Mouse (Mus musculus) hindbrain, embryonic 14.5 days (tissue): ENCODE measurements around the gene Spop. TPM values are rescaled to one million over a fixed set of nuclear protein-coding genes. Genes with fewer than 3 reads are reported as not detected.

Experiments
- ATAC-seq: fragments of 200-750 bp; cut with Nextera tagmentation; 2 replicates; pipeline ENCODE4 v1.8.0; 2017; ENCODE audit warnings: moderate number of reproducible peaks, mild to moderate bottlenecking, moderate TSS enrichment, moderate library complexity; ENCODE audit not compliant: low FRiP score
- DNase-seq: peaks from one replicate; pipeline ENCODE4 v3.0.0-alpha.2; 2015; ENCODE audit warnings: low spot score
- H3K27ac ChIP-seq: fragments of 300-500 bp; sonication (generic); 2 replicates; pipeline ENCODE4 v1.5.1; 2014; ENCODE audit warnings: mild to moderate bottlenecking, moderate library complexity
- H3K27me3 ChIP-seq: fragments of 300-500 bp; sonication (generic); 2 replicates; pipeline ENCODE4 v1.6.1; 2014; ENCODE audit warnings: mild to moderate bottlenecking, low read length, mixed read lengths; ENCODE audit not compliant: control insufficient read depth, insufficient read depth
- H3K36me3 ChIP-seq: fragments of 300-500 bp; sonication (generic); replicated peaks from 2 replicates; pipeline ENCODE4 v1.6.1; 2014; ENCODE audit not compliant: control insufficient read depth, insufficient read depth
- H3K4me1 ChIP-seq: fragments of 300-500 bp; sonication (generic); replicated peaks from 2 replicates; pipeline ENCODE4 v1.6.1; 2014; ENCODE audit warnings: antibody characterized with exemption, low read length, mixed read lengths; ENCODE audit not compliant: control insufficient read depth, insufficient read depth
- H3K4me2 ChIP-seq: fragments of 300-500 bp; sonication (generic); replicated peaks from 2 replicates; pipeline ENCODE4 v1.6.1; 2014; ENCODE audit warnings: mild to moderate bottlenecking, moderate library complexity
- H3K4me3 ChIP-seq: fragments of 300-500 bp; sonication (generic); replicated peaks from 2 replicates; pipeline ENCODE4 v1.5.1; 2014; ENCODE audit warnings: mild to moderate bottlenecking, low read length
- H3K9ac ChIP-seq: fragments of 300-500 bp; sonication (generic); 2 replicates; pipeline ENCODE4 v1.6.1; 2014
- H3K9me3 ChIP-seq: fragments of 300-500 bp; sonication (generic); 2 replicates; pipeline ENCODE4 v1.6.1; 2016; ENCODE audit warnings: low read length; ENCODE audit not compliant: control insufficient read depth
- WGBS: fragments of 180-500 bp; shearing (Covaris S2); extraction: QIAGEN DNeasy Blood & Tissue Kit; methylation state at CpG from one replicate; pipeline ENCODE4 v1.1.7; 2014; 5-methylcytosine and 5-hydroxymethylcytosine counted together
- polyA plus RNA-seq: library from polyadenylated mRNA; unstranded; fragments of >200 nt; fragmentation: Nextera tagmentation; extraction: Ambion mirVana; gene quantifications from 2 replicates; pipeline ENCODE4 v1.2.1, GENCODE M21; 2014

Spop gene
- polyA plus RNA-seq, 1 experiment from 2014 or later, result 160 TPM

DNA sequence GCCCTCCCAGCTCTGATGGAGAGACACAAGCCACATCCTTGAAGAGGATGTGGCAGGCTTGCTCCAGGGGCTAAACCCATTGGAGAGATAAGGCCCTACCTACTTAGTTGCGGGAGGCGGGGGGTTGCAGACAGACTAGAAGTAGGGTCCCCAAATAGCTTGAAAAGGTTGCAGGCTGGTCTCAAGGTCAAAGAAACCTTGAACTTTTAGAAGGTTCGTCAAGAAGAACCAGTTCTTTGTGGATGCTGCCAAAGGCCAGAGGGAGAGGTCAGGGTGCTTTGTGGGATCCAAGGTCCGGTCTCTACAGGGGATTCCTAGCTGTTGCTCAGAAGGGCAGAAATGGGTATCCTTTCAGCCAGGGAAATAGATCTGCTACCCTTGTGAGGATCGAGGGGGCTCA is 93.9 kb downstream of the Spop start:
- H3K4me1 ChIP-seq, result no peaks in the 10 kb centered on the region
- no peaks in the 10 kb centered on the region for H3K36me3 ChIP-seq
- no peak overlapping the region for H3K9ac ChIP-seq
- H3K9me3 ChIP-seq, result no peaks in the 10 kb centered on the region
- ATAC-seq (no peak), DNase-seq (no peak)
- H3K4me2 ChIP-seq, result no peak overlapping the region
- 74% methylated on average over 5 of the region's 5 CpGs for WGBS
- peaks cover 8% of the 10 kb centered on the region for H3K27me3 ChIP-seq
- H3K27ac ChIP-seq, result no peak overlapping the region
- no peak overlapping the region for H3K4me3 ChIP-seq

DNA sequence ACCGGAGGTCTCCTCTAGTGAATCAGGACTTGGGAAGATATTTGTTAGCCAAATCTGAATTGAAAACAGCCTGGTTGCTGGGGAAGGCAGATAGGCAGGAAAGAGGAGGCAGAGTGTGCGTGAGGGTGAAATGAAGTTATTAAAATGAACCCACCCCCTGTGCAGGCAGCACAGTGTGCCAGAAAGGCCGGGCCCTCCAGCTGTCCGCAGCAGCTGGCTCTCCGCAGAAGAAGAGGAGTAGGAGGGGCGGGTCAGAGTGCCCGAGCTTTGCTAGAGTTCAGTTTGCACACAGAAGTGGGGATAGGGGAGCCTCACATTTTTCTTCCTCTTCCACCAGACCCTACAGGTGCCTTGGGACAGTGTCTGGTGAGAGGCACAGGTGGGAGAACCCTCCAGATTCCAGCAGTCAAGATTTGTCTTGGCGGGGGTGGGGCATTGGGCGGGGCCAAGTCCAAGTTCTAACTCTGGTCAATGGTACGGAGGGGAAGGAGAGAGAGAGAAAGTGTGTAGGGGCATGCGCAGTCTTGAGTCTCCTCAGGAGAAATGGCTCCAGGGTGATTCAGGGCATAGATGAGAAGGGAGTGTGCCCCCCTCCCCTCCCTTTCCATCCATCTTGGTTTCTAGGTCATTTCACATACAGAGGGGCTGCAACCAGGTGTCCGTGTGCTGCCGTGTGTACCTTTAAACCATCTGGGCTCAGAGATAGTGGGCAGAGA is 94.5 kb downstream of the Spop start:
- no peak for ATAC-seq
- peaks cover 14% of the 10 kb centered on the region for H3K27me3 ChIP-seq
- H3K4me3 ChIP-seq, result no peak overlapping the region
- no peak overlapping the region for H3K27ac ChIP-seq
- no peaks in the 10 kb centered on the region for H3K36me3 ChIP-seq
- H3K9ac ChIP-seq, result no peak overlapping the region
- H3K4me2 ChIP-seq, result no peak overlapping the region
- WGBS, result 59% methylated on average over 13 of the region's 13 CpGs
- no peaks in the 10 kb centered on the region for H3K4me1 ChIP-seq
- no peaks in the 10 kb centered on the region for H3K9me3 ChIP-seq
- DNase-seq, result no peak

DNA sequence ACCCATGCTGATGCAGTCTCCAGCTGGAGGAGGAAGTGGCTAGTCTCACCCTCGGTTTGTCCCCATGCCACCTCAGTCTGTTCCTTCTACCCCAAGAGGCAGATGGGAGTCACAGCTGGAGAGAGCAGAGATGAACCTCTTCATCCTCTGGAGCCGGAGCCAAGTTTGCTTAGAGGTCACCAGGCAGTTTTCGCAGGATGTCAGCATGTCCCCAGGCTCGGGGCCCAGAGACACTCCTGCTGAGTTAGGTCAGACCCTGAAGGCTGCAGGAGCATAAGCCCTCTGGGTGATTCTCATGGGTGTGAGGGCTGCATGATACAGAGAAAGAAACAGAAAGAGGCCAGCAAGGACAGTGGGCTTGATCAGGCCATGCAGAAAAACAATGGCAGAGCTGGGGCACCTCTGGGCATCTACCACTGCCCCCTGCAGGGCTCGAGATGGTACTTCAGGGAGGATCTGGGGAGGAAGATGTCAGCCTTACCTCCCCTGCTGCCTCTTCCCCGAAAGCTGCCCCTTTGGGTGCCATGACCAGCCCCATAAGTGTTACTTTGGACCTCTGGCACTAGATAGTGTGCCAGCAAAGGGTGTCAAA is 95.3 kb downstream of the Spop start:
- 70% methylated on average over 6 of the region's 6 CpGs for WGBS
- no peak overlapping the region for H3K27ac ChIP-seq
- H3K4me2 ChIP-seq, result no peak overlapping the region
- no peak for ATAC-seq
- no peaks in the 10 kb centered on the region for H3K36me3 ChIP-seq
- H3K4me1 ChIP-seq, result peaks cover 8% of the 10 kb centered on the region; the same call in 1 of the 2 replicates
- no peak overlapping the region for H3K4me3 ChIP-seq
- H3K27me3 ChIP-seq, result peaks cover 22% of the 10 kb centered on the region
- DNase-seq, result no peak
- no peak overlapping the region for H3K9ac ChIP-seq
- H3K9me3 ChIP-seq, result no peaks in the 10 kb centered on the region

DNA sequence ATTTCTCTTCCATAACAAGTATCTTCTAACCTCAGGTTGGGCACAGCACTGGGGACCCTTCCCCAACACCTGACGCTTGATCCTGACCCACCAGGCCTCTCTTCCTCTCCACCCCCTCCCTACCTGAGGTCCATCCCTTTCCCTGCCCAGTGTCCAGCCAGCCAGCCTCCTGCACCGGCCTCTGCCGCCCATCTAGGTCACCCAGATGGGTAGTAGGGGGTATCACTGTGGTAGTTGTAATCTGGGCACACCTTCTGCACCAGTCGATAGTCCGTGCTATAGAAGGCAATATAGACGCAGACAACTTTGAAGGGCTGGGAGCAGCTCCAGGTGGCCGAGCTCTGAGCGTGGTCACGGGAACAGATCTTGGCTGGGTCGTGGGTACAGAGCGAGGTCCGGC is 96.8 kb downstream of the Spop start:
- 89% methylated on average over 12 of the region's 12 CpGs for WGBS
- DNase-seq (no peak), ATAC-seq (no peak)
- Histone ChIP-seq H3K27ac (no peak overlapping the region), H3K4me3 (no peak overlapping the region), H3K4me1 (peaks cover 8% of the 10 kb centered on the region; the same call in 1 of the 2 replicates), H3K9me3 (no peaks in the 10 kb centered on the region), H3K9ac (no peak overlapping the region), H3K4me2 (no peak overlapping the region), H3K36me3 (no peaks in the 10 kb centered on the region), H3K27me3 (peaks cover 35% of the 10 kb centered on the region)

DNA sequence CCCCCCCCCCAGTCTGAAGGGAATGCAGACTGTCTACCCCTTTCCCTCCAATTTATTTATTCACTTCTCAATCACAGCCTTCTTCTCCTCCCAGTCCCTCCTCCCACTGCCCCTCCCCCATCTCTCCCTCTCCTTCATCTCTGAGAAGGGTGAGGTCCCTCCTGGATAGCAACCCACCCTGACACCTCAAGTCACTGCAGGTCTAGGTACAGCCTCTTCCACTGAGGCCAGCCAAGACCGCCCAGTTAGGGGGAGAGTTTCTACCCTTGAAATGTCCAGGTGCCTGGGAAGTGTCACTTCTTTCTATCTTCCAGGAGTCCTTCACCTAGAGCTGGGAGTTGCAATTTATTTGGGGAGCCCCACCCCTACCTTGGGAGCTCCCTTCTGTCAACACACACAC is 98.0 kb downstream of the Spop start:
- Histone ChIP-seq H3K27me3 (peaks cover 35% of the 10 kb centered on the region), H3K36me3 (no peaks in the 10 kb centered on the region), H3K4me1 (peaks cover 15% of the 10 kb centered on the region), H3K27ac (no peak overlapping the region), H3K4me3 (no peak overlapping the region), H3K4me2 (no peak overlapping the region), H3K9me3 (no peaks in the 10 kb centered on the region), H3K9ac (no peak overlapping the region)
- 71% methylated on average over 1 of the region's 1 CpGs for WGBS
- ATAC-seq (no peak), DNase-seq (no peak)

DNA sequence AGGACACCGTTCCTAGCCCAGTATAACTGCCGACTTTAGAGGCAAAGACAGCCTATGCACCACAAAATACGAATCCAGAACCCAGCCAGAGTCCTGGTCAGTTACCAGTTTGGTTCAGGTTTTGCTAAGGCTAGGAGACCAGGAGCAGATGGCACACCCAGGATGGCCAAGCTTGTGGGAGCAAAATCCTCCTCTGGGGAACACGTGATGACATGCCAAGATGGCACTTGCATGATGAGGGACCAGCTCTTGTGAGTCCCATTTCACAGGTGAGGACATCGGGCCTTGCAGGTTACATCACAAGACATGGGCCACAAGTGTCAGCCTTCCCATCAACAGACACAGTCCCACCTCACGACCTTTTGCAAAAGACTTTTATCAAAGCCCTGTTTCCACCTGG is 98.5 kb downstream of the Spop start:
- ATAC-seq (no peak), DNase-seq (no peak)
- H3K27me3 ChIP-seq, result peaks cover 35% of the 10 kb centered on the region
- WGBS, result 80% methylated on average over 6 of the region's 6 CpGs
- no peak overlapping the region for H3K27ac ChIP-seq
- no peak overlapping the region for H3K9ac ChIP-seq
- H3K9me3 ChIP-seq, result no peaks in the 10 kb centered on the region
- H3K4me1 ChIP-seq, result peaks cover 16% of the 10 kb centered on the region
- peak overlapping the region; percentile 95 for H3K4me2 ChIP-seq
- no peaks in the 10 kb centered on the region for H3K36me3 ChIP-seq
- no peak overlapping the region for H3K4me3 ChIP-seq

DNA sequence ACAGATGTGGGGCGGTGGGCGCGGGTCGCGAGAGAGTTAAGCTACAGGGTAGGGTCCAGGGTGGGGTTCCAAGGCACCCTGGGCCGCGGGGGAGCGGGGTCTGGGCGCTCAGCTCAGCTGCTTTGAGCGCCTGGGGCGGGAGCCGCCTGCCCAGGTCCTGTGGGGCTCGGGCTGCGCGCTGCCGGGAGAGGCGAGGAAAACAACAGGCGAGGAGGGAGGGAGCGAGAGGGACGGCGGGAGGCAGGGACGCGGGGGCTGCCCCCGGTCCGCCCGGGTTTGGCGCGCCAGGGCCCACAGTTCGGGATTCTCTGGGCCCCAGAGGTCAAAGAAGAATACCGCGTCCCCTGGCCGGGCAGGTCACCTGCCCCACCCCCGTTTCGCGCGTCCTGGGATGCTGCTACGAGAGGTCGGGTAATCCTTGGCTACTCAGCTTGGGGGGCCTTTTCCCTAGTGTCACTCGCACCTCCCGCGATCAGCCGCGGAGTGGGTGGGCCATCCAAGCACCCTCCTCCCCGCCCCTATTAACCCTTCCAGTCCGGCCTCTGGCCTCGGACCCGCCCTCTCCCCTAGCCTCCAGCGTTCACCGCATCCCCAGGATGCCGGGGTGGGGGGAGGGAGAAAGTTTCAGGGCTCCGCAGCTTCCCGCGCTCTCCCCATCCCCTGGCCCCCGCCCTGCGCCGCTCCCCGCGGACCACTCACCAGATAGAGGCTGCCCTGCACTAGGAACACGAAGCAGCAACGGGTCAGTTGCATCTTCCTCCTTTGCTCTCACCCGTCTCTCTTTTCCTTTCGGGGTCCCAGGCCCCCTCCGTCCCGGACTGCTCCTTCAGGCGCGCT is 99.8 kb downstream of the Spop start:
- Histone ChIP-seq H3K4me3 (peak overlapping the region; percentile 44), H3K27ac (no peak overlapping the region), H3K4me2 (peak overlapping the region; percentile 95), H3K9me3 (no peaks in the 10 kb centered on the region), H3K27me3 (peaks cover 35% of the 10 kb centered on the region), H3K9ac (peak overlapping the region; percentile 60), H3K4me1 (peaks cover 16% of the 10 kb centered on the region), H3K36me3 (no peaks in the 10 kb centered on the region)
- 0 out of 2 replicates have a peak, but pooled peaks have one; percentile 24 for ATAC-seq
- DNase-seq, result no peak
- WGBS, result under 1% methylated on average over 64 of the region's 66 CpGs

DNA sequence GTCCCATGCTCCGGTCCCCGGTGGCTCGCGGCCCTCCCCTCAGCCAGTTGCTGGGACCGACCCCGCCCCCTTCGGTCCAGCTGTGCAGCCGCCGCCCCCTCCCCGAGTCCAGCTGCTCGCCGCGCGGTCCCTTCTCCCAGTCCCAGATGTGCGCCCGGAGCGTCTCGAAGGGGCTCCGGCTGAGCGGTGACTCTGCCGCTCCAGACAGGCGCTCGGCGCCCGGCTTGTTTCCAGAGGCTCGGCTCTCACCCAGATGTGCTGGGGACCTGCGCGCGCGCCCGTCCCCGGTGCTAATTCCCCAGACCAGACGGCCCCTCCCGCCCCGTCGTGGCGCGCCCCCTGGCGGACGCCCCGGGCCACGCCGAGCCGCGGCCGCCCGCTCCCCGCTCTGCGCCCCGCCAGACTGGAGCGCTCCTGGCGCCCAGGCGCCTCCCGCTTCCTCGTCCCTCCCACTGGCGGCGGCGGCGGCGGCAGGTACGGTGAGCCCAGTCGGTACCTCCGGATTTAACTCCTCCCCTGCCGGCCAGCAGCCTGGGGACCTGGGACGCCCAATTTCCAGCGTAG is 100.5 kb downstream of the Spop start, which contains the start of gene Nxph3:
Nxph3 (minus strand) TSS at position 273 of the 564 bp plus-strand sequence.
- H3K9ac ChIP-seq, result peak within 1 kb of the TSS; percentile 60
- peaks cover 35% of the 10 kb centered on the region for H3K27me3 ChIP-seq
- peaks cover 16% of the 10 kb centered on the region for H3K4me1 ChIP-seq
- H3K4me3 ChIP-seq, result peak within 1 kb of the TSS; percentile 44
- H3K4me2 ChIP-seq, result peak within 1 kb of the TSS; percentile 95
- DNase-seq, result peak; percentile 43
- H3K27ac ChIP-seq, result no peak within 1 kb of the TSS
- under 1% methylated on average over 65 of the region's 66 CpGs for WGBS
- H3K36me3 ChIP-seq, result no peaks in the 10 kb centered on the region
- peak; percentile 44; the same call in 1 of the 2 replicates for ATAC-seq
- no peaks in the 10 kb centered on the region for H3K9me3 ChIP-seq
